Mouse (Mus musculus) CD4-positive helper T cell, adult 2 months (primary cell): ENCODE measurements around the gene Anks1.

ENCODE experiments used
- DNase-seq: peaks from one replicate; pipeline ENCODE4 v3.0.0-alpha.2; 2012; ENCODE audit warnings: low read depth, missing footprints, low spot score

Gene Anks1

GRCm38 (mm10) chr17:28047520-28047919 lies 138.4 kb downstream of the Anks1 start:
- no peak for DNase-seq

DNA sequence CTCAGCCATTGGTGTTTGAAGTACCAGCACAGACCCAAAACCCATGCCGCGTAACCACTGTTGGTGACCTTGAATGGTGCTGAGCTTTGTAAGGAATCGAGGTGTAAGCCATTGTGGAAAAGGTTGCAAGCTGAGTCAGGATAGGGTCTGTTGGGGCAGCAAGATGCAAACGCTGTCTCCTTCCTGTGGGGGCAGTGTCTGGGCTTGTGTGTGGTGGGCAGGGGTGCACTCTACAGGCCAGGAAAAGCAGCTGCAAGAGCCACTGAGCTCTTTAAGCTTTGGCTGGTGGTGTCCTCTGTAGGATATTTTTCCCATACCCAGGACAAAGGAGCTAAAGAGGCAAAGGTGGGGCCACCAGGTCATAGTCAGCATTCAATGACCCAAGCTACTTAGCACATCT lies 139.3 kb downstream of the Anks1 start:
- DNase-seq: peak; percentile 39

DNA sequence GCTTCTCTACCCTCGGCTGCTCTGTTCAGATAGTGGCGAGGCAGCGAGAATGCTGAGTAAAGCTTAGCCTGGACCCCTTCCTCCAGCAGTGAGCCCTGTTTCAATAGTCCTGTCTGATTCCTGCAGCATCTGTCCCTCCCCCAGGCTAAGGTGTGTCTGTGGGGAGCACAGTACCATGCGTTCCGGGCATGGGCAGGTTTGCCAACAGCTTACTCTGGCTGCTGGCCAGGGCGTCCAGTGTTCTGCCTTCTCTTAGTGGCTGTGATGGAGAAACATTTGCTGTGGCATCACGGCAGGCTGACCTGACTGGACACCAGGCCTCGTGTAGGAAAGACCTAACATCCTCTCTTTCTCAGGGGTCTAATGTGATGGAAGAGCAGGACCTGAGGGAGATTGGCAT lies 141.1 kb downstream of the Anks1 start:
- DNase-seq: no peak

DNA sequence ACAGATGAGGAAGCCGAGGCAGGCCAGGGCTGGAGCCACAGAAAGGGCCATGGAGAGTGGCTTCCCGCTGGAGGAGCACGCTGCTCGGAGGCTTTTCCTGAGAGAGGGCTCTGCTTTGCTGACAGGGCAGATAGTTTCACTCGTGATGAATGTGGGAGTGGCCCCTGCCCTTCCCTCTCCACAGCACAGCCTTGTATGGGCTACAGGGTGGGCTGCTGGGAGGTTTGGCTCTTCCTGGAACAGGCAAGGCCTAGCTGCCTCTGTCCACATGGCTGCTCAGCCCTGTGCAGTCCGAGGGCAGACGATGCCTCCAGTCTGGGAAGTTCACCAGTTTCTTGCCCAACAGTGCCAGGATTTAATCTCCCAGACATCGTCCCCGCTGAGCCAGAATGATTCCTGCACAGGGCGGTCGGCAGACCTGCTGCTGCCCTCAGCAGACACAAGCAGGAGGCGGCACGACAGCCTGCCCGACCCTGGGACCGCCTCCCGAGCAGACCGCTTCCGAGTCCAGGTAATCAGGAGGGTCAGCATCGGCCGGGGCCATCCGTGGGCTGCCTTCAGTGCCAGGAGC lies 143.3 kb downstream of the Anks1 start:
- DNase-seq: no peak

GRCm38 (mm10) chr17:28058346-28058745 lies 149.2 kb downstream of the Anks1 start:
- no peak for DNase-seq

GRCm38 (mm10) chr17:28060681-28061080 lies 151.6 kb downstream of the Anks1 start:
- no peak for DNase-seq

- no peak for DNase-seq
Measured at GRCm38 (mm10) chr17:28061472-28061871, 152.4 kb downstream of the Anks1 start.

GRCm38 (mm10) chr17:28062710-28063109 lies 153.6 kb downstream of the Anks1 start:
- no peak for DNase-seq

DNA sequence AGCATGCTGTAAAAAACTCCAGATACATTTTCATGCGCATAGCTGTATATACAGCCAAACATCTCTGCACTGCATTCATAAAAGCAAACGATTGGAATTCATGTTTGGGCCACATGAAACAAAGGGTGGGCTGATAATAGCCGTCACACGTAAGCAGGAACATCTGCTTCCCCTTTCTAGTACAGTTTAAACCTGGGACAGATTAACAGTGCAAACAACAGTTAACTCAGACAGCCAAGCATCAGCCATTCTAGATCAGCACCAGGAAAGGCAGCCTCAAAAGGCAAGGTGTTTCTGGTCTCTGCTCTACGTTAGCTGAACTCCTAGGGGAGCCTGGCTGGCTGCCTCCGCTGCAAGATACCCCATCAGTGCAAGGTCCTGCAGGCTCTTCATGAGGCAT lies 154.1 kb downstream of the Anks1 start:
- no peak for DNase-seq

DNA sequence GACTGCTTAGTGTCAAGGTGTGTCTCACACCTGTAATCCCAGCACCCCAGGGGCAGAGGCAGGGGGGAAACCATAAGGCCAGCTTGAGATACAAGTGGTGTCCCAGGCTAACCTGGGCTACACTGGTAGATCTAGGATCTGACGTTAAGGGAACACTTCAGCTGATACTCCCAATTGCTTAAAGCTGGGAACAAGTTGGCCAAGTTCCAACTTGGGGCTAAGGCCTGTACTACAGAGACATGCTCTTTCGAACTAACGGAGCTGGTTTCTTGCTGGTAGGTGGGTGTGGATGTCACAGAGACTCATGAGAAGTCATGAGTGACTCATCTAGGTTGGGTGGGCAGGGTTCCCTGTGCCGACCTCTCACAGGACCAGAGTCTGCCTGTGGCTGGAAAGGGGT lies 158.2 kb downstream of the Anks1 start:
- DNase-seq: no peak

- DNase-seq: no peak
Measured at GRCm38 (mm10) chr17:28069446-28069845, 160.3 kb downstream of the Anks1 start.

- DNase-seq: no peak
Measured at GRCm38 (mm10) chr17:28070256-28070655, 161.2 kb downstream of the Anks1 start.

GRCm38 (mm10) chr17:28072730-28073129 lies 163.6 kb downstream of the Anks1 start:
- DNase-seq: no peak

- DNase-seq: no peak
Measured at GRCm38 (mm10) chr17:28074486-28074885, 165.4 kb downstream of the Anks1 start.

- no peak for DNase-seq
Measured at GRCm38 (mm10) chr17:28078028-28078427, 168.9 kb downstream of the Anks1 start.

DNA sequence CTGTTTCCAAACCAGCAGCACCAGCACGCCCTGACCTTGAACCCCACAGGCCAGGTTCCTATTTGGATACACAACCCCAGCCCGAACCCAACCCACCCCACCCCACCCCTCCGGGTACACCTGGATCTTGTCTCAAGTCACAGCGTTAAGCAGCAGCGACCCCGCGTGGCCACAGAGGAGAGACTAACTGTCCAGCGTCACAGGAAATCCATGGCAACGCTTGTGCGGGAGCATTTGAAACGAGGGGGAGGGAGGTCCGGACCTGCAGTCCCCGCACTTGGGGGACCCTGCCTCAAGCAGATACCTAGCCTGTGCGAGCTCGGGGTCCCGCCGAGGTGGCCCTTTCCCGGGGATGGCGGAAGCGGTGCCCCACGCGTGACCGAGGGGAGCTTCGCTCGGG lies 170.5 kb downstream of the Anks1 start:
- DNase-seq: peak; percentile 86

GRCm38 (mm10) chr17:28080045-28080816 lies 171.1 kb downstream of the Anks1 start, which contains the start of gene Tcp11:
Tcp11 (minus strand) TSS chr17:28080639.
- peak; percentile 89 for DNase-seq

GRCm38 (mm10) chr17:28080817-28081165 lies 171.7 kb downstream of the Anks1 start:
- DNase-seq: no peak

DNA sequence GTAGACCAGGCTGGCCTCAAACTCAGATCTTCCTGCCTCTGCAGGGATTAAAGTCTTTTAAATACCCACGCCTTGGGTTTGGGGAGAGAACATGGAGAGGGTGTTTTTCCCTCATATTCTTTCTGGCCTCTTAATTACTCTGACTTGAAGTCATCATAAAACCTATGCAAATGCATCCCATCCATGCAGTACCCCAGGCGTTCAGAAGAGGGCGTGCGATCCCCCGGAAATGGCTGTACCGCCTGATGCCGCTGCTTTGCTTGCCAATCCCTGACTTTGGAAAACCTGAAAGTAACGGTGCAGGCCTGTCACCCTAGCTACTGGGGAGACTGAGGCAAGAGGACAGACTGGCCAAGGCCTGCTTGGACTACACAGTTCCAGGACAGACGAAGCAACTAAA lies 172.3 kb downstream of the Anks1 start:
- DNase-seq: peak; percentile 35

DNA sequence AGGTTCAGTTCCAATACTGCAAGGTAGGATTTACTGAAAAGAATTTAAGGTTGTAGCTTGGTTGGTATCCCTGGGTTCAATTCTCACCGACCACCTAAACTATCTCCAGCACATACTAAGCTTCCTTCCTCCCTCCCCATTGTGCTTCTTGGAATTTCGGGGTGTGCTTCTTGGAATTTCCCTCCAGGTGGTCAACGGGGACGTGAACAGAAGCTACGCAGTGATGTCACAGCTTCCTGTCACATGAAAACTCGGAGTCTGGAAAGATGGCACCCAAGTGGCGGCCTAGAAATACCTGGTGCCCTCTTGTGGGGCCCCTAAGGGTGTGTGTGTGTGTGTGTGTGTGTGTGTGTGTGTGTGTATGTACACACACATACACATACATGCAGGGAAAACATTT lies 172.8 kb downstream of the Anks1 start:
- DNase-seq: no peak

DNA sequence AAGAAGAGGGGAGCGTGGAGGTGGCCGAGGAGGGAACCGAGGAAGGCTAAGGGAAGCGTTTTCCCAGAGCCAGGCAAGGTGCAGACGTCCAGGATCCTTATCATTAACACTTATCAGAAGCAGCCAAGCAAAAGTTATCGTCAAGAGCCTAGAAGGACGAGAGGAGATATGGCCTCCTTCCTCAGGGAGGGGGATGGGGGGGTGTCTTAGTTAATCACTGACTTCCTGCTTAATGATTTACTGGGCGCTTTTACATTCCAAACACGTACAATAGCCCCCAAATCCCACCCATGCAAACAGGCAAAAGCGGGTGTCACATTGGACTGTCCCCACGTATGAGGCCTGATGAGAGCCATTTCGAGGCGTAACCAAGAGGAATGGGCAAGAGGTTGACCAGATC lies 173.8 kb downstream of the Anks1 start:
- DNase-seq: no peak

DNA sequence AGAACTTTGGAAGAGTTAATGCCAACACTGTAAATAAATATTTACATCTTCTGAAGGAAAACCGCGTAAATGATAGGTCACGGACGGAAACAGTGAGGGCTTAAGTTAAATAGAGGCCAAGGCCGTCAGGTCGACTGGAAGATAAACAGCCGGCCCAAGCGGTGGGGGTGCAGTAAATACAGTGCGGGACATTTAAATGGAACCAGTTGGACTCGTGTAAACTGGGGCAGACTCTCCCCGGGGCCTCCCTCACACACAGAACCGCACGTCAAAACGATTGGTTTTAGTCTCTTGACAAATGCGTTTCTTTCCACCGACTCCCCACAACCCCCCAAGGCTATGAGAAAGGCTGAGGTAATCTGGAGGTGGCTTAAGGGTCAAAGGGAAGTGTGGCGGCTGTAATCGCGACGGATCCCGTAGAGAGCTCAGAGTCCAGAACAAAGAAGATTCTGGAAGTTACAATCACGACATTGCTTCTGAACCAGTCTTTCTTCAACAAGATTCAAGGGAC lies 175.3 kb downstream of the Anks1 start:
- peak; percentile 13 for DNase-seq

GRCm38 (mm10) chr17:28084964-28085363 lies 175.9 kb downstream of the Anks1 start:
- peak; percentile 90 for DNase-seq
